Mouse (Mus musculus) cerebellum, adult 8-10 months (tissue): ENCODE results near the gene Acyp2.
A peak's percentile ranks its signal among the peaks of the same experiment; 100 is the strongest.
"Not testable (repeated sequence)": the region's sequence is repeated elsewhere in the genome, so short reads cannot be mapped to it uniquely, and the experiment has no call there.

Experiments used
- DNase-seq: peaks from one replicate; pipeline ENCODE4 v3.0.0; 2022

Acyp2 gene

DNA sequence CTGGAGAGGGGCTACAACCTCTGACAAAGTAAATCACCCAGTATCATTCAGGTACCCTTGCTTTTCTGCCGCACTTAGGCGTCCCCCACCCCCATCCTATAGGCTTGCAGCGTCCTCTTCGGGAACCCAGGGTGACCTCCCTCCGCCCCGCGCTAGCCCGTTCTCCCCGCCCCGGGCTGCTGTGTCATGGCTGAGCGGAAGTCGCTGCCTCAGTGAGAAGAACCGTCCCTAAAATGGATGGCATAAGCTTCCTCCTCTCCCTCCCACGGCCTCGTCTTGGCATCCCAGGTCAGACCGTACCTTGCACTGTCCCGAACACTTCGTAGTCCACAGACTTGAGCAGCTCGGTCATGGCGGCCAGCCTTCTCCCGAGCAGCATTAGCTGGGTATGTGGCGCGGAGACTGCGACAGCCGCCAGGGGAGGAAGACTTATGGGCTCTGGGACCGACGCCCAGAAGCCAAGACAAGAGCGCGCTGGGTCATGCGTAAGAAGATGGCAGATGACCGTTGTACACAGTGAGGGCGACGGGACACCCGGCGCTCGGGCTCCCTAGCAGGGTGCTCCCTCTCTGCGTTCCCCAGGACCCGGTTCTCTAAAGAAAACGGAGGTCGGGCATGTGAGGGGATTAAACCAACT, at the start of gene Acyp2:
Gene Acyp2, minus strand, starts transcription at position 587 of the 637 bp plus-strand sequence.
- DNase-seq: peak; percentile 85

DNA sequence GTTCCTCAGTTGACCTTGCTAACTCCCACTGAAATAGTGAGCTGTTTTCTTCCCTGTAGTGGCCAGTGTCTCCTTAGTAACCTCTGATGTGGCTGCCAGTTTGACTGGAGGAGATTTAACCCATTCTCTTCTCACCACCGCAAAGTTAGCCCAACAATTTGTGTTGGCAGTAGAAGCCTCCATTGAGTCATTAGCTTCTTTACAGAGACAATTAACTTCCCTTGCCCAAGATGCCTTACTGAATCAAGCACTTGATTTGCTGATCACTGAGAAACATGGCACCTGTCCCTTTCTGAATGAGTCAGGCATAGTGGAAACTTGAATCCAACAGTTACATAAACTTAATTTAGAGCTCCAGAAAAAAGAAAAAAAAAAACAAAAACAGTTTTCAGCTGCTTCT, 40.0 kb upstream of the Acyp2 start:
- DNase-seq: no peak

DNA sequence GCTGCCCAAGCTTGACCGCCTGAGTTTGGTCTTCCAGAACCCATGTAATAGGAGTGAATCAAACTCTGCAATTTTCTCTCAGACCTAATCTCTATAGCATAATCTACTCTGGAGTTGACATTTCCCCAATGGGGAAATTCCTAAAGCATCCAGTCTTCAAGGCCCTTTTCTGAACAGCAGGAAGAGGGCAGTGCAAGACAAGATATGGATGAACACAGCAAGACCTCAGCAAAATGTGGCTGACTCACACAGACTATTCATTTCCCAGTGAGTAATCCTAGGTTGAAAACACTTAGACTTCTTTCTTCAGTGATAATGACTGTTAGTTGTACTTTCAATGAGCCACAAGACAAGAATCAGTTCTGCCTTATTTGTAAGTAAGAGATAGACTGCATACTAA, 26.7 kb upstream of the Acyp2 start:
- DNase-seq: peak; percentile 30

DNA sequence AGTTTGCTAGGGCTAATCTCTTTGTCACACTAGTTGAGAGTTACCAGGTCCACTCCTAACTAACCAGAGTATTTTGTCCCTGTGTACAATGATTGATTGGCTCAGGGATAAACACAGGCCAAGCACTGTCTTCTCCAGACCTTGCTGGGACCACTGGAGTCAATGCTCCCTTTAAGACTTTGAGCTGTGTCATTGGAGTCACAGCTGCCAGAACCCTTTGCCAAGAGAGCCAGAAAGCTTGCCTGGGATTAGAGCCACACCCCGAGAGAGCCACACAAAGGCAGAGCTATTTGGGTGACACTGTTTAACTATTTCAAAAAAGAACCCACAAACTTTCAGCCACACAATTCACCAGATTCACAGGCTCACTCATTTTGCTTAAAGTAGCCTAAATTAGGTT, 23.3 kb upstream of the Acyp2 start:
- no peak for DNase-seq

DNA sequence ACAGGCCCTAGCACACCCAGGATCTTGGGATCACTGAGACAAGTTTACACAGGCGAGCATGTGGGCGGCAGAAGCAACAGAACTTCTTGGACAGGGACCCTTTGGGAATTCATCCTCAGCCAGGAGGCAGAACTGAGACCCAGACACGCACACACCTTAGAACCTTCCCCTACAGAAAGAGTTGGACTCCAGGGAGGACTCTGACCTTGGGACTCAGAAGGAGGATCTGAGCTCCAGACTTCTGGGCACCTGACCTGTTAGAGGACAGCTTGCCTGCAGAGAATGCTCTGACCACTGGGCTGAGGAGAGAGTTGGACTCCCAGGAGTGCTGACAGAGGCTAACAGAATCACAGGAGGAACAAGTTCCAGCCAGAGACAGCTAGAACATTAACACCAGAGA, 13.6 kb upstream of the Acyp2 start:
- no peak for DNase-seq

DNA sequence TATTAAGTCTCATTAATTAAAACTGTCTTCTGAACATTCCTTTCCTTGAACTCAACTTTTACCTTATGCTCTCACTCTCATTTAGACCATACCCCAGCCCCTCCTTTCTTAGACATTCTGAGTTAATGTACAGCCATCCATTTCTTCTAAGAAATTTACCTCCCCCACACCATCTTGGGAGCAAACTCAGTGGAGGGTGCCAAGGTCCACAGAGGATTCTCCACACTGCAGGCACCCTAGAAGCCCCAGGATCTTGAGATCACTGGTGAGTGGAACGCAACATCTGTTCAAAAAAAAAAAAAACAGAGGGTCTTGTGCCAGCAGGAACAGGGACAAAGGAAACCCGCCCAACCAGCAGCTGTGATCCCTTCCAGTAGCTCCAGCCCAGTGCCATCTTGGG, 13.2 kb upstream of the Acyp2 start:
- no peak for DNase-seq

DNA sequence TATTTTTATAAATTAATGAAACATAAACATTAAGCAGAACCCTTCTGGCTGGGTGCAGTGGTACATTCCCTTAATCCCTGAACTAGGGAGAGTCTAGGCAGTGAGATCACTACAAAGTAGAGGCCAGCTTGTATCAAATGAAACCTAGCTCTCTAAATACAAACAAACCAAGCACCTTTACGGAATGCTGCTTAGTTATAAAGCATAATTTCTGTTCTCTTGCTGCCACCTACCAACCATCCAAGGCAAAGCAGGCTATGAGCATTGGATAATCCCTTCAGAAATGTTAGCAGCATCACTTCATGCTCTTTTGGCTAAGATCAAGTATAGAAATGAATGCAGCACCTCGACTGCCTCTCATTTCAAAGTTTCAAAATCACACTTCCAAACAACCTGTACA, 7.7 kb upstream of the Acyp2 start:
- peak; percentile 54 for DNase-seq

DNA sequence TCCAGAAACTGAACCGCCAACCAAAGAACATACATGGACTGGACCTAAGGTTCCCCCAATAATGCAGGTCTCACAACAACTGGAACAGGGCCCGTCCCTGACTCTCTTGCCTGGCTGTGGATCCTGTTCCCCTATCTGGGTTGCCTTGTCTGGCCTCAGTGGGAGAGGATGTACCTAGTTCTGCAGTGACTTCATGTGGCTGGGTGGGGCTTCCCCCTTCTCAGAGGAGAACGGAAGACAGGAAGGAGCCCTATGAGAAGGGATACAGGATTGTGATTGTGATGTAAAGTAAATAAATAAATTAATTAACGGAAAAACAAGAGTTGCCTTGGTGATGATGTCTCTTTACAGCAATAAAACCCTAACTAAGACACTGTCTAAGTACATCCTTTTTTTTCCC, 6.7 kb upstream of the Acyp2 start:
- DNase-seq: no peak

DNA sequence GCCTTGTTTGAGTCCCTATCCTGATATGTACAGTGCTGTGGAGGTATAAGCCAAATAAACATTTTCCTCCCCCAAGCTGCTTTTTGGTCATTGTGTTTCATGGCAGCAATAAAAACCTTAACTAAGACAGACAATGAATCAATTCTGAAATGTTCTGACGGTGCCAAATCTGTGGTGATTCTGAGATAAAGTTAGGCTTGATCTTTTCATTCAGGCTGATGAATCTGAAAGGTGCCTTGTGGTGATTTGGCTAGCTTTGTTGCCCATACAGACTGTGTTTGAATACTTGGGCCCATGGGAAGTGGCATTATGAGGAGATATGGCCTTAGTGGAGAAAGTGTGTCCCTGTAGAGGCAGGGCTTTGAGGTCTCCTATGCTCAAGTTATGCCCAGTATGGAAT, 1.0 kb upstream of the Acyp2 start:
- DNase-seq: no peak

DNA sequence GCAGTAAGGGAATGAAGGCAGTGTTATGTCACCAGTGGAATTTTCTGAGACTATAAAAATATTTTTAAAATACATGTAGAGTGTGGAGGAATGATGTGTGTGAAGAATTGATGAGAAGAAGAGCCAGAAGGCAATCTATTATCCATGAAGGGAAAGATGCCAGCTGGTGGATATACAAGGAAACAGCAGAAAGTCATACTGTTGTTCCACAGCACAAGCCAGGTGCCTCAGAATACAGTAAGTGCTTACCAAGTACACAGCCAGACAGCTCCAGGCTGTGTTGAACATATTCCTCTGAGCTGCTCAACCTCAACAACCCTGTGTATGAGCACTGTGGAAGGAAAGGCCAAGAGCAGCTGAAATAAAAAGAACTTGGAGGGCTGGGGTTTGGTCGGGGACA, 13.7 kb downstream of the Acyp2 start:
- DNase-seq: no peak

DNA sequence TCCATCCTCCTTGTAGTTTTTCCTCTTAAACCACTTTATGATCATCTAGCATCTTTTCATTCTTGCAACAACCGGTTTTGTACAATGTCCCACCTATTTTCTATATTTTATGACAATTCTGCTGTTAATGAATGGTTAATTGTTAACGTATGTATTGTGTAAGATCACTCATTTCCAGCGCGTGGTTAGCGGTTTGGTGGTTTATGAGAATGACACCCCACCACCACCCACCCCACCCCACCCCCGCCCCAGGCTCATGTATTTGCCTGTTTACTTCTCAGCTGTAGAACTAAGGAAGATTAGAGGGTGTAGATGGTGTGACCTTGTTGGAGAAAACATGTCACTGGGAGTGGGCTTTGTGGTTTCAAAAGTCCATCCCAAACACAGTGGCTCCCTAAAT, 18.9 kb downstream of the Acyp2 start:
- no peak for DNase-seq

DNA sequence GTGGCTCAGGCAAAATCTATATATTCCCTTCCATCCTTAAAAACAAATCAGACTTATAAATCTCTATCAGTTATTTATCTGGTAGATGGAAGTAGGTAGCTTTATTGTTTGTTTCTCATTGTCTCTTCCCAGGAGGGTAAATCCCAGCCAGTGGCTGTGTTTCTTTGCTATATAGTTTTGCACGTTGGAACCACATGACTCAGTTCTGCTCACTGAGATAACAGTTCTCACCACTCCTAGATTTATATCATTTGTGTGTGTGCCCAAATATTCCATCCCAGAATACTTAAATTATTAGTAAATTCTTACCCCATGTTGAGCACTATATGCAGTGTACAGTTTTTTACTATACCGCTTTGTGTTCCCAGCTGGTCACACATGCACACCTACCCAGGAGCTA, 26.2 kb downstream of the Acyp2 start:
- no peak for DNase-seq

DNA sequence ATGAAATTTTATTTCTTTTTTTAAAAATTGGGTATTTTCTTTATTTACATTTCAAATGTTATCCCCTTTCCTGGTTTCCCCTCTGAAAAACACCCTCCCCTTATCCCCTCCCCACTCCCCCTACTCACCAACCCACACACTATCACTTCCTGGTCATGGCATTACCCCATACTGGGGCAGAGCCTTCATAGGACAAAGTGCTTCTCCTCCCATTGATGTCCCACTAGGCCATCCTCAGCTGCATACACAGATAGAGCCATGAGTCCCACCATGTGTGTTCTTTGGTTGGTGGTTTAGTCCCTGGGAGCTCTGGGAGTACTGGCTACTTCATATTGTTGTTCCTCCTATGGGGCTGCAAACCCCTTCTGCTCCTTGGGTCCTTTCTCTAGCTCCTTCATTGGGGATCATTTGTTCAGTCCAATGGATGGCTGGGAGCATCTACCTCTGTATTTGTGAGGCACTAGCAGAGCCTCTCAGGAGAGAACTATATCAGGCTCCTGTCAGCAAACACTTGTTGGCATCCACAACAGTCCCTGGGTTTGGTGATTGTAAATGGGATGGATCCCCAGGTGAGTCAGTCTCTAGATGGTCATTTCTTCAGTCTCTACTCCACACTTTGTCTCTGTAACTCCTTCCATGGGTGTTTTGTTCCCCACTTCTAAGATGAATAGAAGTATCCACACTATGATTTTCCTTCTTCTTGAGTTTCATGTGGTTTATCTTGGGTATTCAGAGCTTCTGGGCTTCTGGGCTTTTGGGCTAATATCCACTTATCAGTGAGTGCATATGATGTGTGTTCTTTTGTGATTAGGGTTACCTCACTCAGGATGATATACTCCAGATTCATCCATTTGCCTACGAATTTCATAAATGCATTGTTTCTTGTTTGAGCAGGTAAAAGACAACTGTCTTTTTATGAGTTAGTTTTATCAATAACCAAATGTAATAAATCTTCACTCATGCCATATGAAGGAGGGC, 27.7 kb downstream of the Acyp2 start:
- not testable (repeated sequence) for DNase-seq

DNA sequence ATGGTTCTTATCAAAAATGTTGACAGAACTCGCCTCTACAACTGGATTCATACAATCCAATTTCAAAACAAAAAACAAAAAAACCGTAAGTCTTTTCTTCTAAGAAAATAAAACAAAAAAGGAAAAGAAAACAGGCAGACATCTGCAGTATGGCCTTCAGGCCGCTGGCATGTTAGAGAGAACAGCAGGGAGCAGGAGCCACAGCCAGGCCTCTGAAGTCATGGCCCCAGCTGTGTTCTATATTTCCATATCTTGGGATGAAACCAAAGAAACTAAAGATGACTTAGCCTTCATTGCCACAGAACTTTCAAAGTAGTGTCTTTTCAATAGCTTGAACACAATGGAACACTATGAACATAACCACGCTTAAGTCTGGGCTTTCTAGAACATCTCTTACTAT, 31.2 kb downstream of the Acyp2 start:
- no peak for DNase-seq

DNA sequence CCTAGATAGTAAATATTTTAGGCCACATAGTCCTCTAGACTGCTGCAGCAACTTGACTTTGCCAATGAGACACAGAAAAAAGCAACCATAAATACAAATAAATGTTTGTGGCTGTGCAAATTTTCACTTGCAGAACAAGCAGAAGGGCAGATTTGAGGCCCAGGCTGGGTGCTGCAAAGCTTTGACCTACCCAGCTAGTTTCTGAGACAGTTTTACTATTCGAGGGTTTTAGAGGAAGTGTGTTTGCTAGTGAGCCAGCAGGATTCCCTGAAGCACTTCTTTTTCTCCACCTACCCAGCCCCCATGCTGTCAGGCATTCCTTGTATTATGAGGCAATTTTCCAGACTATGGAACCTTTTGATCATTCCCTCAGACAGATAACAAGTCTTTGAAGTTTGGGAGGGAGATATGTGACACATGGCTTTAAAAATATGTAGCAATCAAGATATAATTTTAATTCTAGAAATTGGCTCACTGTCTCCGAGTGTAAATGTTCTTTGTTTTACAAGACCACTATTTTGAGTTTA, 31.8 kb downstream of the Acyp2 start:
- no peak for DNase-seq

DNA sequence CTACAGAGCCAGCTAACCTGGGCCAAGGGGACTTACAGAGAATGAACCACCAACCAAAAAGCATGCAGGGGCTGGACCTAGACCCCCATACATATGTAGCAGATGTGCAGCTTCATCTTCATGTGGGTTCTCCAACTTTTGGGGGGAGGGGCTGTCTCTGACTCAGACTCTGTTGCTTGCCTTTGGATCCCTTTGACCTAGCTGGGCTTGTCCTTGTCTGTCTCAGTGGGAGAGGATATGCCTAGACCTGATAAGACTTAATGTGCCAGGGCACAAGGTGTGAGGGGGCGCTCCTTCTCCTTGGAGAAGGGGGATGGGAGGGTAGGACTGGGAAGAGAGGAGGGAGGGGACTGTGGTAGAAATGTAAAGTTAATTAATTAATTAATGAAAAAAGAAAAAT, 33.4 kb downstream of the Acyp2 start:
- no peak for DNase-seq

DNA sequence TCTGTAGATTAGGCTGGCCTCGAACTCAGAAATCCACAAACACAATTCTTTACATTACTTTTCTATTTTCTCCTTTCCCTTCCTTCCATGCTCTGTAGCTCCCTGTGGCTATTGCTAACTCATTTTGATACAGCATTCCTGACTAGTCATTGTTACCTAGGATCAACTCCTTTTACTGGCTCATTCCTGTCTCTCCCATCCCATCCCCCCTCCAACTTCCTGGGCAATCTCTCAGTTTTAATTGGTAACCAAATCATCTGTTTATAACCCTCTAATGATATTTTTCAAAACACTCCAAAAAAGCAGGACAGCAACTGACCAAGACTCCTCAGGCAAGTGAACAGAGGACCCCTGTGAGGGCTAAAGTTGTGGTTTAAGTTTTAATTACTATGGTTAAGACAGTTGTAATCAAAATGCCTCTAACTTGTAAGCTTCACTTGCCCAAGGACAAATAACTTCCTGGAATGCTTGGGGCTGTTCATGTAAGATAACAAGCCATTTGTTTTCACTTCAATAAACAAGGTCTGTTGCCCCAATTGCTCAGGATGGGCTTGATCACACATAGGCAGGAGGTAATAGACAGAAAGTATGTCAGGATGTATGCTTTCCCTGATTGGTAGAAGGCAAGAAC, 35.4 kb downstream of the Acyp2 start:
- no peak for DNase-seq

DNA sequence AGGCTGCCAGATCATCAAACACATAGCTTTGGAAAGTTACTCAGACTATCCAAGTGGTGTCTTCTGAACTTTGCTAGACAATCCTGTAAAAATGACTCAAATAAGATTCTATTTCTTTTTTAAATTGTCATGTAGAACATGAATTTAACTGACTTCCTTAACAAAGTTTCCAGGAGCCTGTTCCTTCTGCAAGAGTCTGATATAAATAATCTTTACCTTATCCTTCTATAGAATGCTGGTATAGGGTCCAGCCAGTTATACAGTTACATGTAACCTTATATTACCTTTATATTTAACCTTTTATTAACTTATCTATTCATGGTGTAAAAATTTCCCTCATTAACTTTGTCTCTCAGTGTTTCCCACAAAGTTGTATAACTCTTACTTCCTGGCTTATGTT, 36.7 kb downstream of the Acyp2 start:
- no peak for DNase-seq

DNA sequence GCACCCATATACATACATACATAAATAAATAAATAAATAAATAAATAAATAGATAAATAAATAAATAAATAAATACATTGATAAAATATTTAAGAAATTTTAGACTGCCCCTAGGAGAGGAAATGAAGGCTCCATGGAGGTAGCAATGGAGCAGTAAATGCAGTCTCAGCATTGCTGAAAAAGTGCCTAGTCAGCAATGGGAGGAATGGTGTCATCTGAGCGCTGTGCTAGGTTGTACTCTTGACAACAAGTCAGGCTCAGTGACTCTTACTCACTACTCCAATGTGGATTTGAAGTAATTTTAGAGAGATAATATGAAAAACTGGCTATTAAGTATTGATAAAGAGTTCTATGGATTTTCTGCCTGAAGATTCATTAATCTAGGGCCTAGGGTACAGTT, 40.1 kb downstream of the Acyp2 start:
- no peak for DNase-seq

DNA sequence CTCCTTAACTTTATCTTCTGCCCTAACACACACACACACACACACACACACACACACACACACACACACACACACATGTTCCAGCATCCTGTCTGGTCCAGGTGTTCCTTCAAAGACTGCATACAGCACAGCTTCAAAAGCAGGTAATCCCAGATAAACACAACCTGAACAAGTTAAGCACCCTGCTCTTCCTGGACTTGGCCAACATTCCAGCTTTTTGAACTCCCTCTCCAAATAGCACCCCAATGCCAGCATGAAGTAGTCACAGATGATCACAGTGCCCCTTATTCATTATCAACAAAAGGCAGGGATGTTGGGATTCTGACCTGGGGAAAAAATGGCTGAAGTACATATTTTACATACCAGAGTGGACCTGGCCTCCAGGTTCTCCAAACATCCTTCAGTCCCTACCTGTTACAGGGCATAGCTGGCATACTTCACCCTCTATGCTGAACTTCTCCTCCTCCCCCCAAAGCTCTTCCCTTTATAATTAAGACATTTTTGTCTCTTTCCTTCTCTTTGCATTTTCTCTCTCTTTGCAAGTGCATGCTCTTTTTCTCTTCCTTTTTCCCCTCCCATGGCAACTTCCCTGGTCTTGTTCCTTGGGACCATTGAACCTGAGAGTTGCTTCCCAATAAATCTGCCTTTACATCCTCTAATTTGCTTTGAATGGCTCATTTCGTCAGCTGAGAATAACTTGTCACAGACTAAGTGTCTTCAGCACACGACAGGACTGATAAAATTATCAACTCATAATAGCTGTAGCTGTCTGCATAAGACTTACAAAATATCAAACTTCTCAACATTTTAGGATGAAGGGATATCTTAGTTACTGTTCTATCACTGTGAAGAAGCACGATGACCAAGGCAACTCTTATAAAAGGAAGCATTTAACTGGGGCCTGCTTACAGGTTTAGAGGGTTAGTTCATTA, 41.5 kb downstream of the Acyp2 start:
- DNase-seq: no peak

DNA sequence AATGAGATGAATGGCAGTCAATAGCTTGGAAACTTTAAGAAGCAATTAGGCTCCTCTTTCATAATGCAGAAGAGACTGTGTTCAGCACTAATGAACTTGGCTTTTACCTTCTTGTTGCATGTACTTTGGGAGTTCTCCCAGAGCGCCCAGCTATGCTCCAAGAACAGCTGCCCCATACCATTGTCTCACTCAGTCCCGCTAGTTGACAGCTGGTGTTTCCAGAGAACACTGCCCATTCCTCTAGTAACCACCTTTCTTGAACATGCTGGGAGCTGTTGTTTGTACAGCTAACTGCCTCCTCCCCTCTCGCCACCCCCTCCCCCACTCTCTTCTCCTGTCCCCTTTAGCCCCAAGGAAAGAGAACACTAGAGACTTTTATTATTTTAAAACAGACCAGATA, 52.1 kb downstream of the Acyp2 start:
- DNase-seq: no peak

DNA sequence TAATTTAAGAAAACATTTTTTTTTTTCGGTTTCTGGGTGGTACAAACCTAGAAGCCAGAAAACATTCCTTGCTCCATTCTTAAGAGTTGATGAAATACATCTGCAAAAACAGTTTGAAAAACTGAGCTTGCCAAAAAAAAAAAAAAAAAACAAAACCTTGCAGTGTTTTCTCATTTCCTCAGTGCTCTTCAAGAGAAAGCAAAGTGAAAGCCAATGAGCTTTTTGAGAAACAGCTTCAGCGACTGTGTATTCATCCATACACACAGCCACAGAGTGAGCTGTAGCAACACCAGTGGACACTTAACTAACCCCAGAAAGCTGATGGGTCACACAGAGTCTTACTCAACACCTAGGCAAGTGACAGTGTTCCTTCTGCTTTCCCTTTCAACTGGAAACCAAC, 69.4 kb downstream of the Acyp2 start:
- DNase-seq: no peak

DNA sequence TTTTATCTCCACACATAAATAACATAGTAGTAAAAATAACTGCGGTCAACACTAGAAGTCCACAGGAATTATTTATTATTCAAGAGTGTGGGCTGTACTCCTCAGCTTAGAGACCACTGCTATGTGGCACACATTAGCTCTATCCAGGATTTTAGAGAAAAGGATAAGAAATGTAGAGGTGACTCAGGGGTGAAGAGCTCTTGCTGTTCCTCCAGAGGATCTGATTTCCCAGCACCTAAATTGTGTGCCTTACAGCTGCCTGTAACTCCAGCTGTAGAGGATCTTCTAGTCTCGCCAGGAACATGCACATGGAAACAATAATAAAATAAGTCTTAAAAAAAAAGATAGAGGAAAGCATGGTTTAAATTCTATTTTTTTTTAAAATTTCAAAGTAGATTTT, 70.5 kb downstream of the Acyp2 start:
- no peak for DNase-seq
